Mouse (Mus musculus): Measurements from ENCODE around the gene Timm17a.

- TF ChIP-seq GATA1 (IDR thresholded peaks at IDR 0.05; ENCODE audit: borderline replicate concordance, low read length) (no peak), FLI1 (IDR thresholded peaks at IDR 0.05; ENCODE audit: low read length) (no peak)
Measured at GRCm38 (mm10) chr1:135347498-135348169, 34.1 kb upstream of the Timm17a start.
